Mouse (Mus musculus): ENCODE measurements around the gene Mmp19.

Gene Mmp19

GRCm38 (mm10) chr10:128790398-128791124 is at the start of gene Mmp19:
Mmp19 (plus strand) TSS chr10:128790910.
- no peak for DNase-seq (ENCODE audit: extremely low read depth, low read depth, low spot score)

- DNase-seq (ENCODE audit: extremely low read depth, low read depth, low spot score): no peak
Observed at GRCm38 (mm10) chr10:128742616-128743015, 48.1 kb upstream of the Mmp19 start.

GRCm38 (mm10) chr10:128743235-128743634 is 47.5 kb upstream of the Mmp19 start:
- no peak for DNase-seq (ENCODE audit: extremely low read depth, low read depth, low spot score)

GRCm38 (mm10) chr10:128743791-128744191 is 46.9 kb upstream of the Mmp19 start:
- no peak for DNase-seq (ENCODE audit: extremely low read depth, low read depth, low spot score)

- DNase-seq (ENCODE audit: extremely low read depth, low read depth, low spot score): no peak
Observed at GRCm38 (mm10) chr10:128744211-128744610, 46.5 kb upstream of the Mmp19 start.

GRCm38 (mm10) chr10:128744680-128745601 is 45.8 kb upstream of the Mmp19 start, which contains the start of gene Dgka:
Dgka (minus strand) TSS chr10:128744855.
- no peak for DNase-seq (ENCODE audit: extremely low read depth, low read depth, low spot score)

GRCm38 (mm10) chr10:128745946-128746613 is 44.6 kb upstream of the Mmp19 start:
- no peak for DNase-seq (ENCODE audit: extremely low read depth, low read depth, low spot score)

GRCm38 (mm10) chr10:128746972-128747645 is 43.6 kb upstream of the Mmp19 start:
- DNase-seq (ENCODE audit: extremely low read depth, low read depth, low spot score): no peak

GRCm38 (mm10) chr10:128747646-128748251 is 43.0 kb upstream of the Mmp19 start, which contains the start of gene Pym1:
Pym1 (plus strand) TSS chr10:128747889.
- peak; percentile 99 for DNase-seq (ENCODE audit: extremely low read depth, low read depth, low spot score)

- DNase-seq (ENCODE audit: extremely low read depth, low read depth, low spot score): no peak
Observed at GRCm38 (mm10) chr10:128748252-128748864, 42.4 kb upstream of the Mmp19 start.

GRCm38 (mm10) chr10:128772895-128773294 is 17.8 kb upstream of the Mmp19 start:
- DNase-seq (ENCODE audit: extremely low read depth, low read depth, low spot score): no peak

GRCm38 (mm10) chr10:128773685-128774084 is 17.0 kb upstream of the Mmp19 start:
- no peak for DNase-seq (ENCODE audit: extremely low read depth, low read depth, low spot score)

- DNase-seq (ENCODE audit: extremely low read depth, low read depth, low spot score): no peak
Observed at GRCm38 (mm10) chr10:128778441-128778840, 12.3 kb upstream of the Mmp19 start.

GRCm38 (mm10) chr10:128779011-128779795 is 11.5 kb upstream of the Mmp19 start:
- peak; percentile 19 for DNase-seq (ENCODE audit: extremely low read depth, low read depth, low spot score)

- no peak for DNase-seq (ENCODE audit: extremely low read depth, low read depth, low spot score)
Observed at GRCm38 (mm10) chr10:128780200-128780599, 10.5 kb upstream of the Mmp19 start.

GRCm38 (mm10) chr10:128792041-128792440 is 1.3 kb downstream of the Mmp19 start:
- DNase-seq (ENCODE audit: extremely low read depth, low read depth, low spot score): no peak

GRCm38 (mm10) chr10:128793258-128793657 is 2.5 kb downstream of the Mmp19 start:
- no peak for DNase-seq (ENCODE audit: extremely low read depth, low read depth, low spot score)

GRCm38 (mm10) chr10:128794391-128794790 is 3.7 kb downstream of the Mmp19 start:
- DNase-seq (ENCODE audit: extremely low read depth, low read depth, low spot score): no peak

- DNase-seq (ENCODE audit: extremely low read depth, low read depth, low spot score): no peak
Observed at GRCm38 (mm10) chr10:128795581-128795980, 4.9 kb downstream of the Mmp19 start.

Data from fat pad, adult 2 months (tissue).